Mouse (Mus musculus) hindbrain, embryonic 15.5 days (tissue): ENCODE measurements around the gene 2900011O08Rik. TPM values are rescaled to one million over a fixed set of nuclear protein-coding genes. Genes with fewer than 3 reads are reported as not detected.

ENCODE experiments used
- ATAC-seq: fragments of 200-750 bp; cut with Nextera tagmentation; 2 replicates; pipeline ENCODE4 v1.8.0; 2017; ENCODE audit warnings: low read depth, moderate number of reproducible peaks, moderate TSS enrichment; ENCODE audit not compliant: low FRiP score
- H3K27ac ChIP-seq: fragments of 300-500 bp; sonication (generic); replicated peaks from 2 replicates; pipeline ENCODE4 v1.5.1; 2015; ENCODE audit warnings: mild to moderate bottlenecking, inconsistent platforms
- H3K27me3 ChIP-seq: fragments of 300-500 bp; sonication (generic); 2 replicates; pipeline ENCODE4 v1.6.1; 2015; ENCODE audit warnings: control low read depth, inconsistent platforms
- H3K36me3 ChIP-seq: fragments of 300-500 bp; sonication (generic); 2 replicates; pipeline ENCODE4 v1.6.1; 2015; ENCODE audit warnings: control low read depth, inconsistent platforms
- H3K4me1 ChIP-seq: fragments of 300-500 bp; sonication (generic); replicated peaks from 2 replicates; pipeline ENCODE4 v1.6.1; 2015; ENCODE audit warnings: control low read depth, inconsistent platforms
- H3K4me2 ChIP-seq: fragments of 300-500 bp; sonication (generic); 2 replicates; pipeline ENCODE4 v1.6.1; 2015; ENCODE audit warnings: moderate library complexity, mild to moderate bottlenecking, inconsistent platforms
- H3K4me3 ChIP-seq: fragments of 300-500 bp; sonication (generic); 2 replicates; pipeline ENCODE4 v1.5.1; 2015; ENCODE audit warnings: mild to moderate bottlenecking, inconsistent platforms
- H3K9ac ChIP-seq: fragments of 300-500 bp; sonication (generic); 2 replicates; pipeline ENCODE4 v1.6.1; 2015; ENCODE audit warnings: inconsistent platforms
- H3K9me3 ChIP-seq: fragments of 300-500 bp; sonication (generic); 2 replicates; pipeline ENCODE4 v1.6.1; 2016; ENCODE audit warnings: control low read depth, inconsistent platforms
- WGBS: fragments of 180-500 bp; shearing (Covaris S2); methylation state at CpG from one replicate; pipeline ENCODE4 v1.1.7; 2015; 5-methylcytosine and 5-hydroxymethylcytosine counted together
- polyA plus RNA-seq: library from polyadenylated mRNA; unstranded; fragments of >200 nt; fragmentation: Nextera tagmentation; extraction: Ambion mirVana; gene quantifications from 2 replicates; pipeline ENCODE4 v1.2.1, GENCODE M21; 2015

2900011O08Rik gene
- polyA plus RNA-seq: 163 and 189 TPM in 2 replicates

- peak; percentile 92 for ATAC-seq
- H3K4me2 ChIP-seq: peak within 1 kb of the TSS; percentile 72
- WGBS: under 1% methylated on average over 31 of the region's 31 CpGs
Measured at GRCm38 (mm10) chr16:13986574-13987478, at the start of gene 2900011O08Rik, which contains the start of gene Ifitm7. Gene 2900011O08Rik (plus strand): TSS chr16:13986604. Gene Ifitm7 (minus strand): TSS chr16:13986888.

GRCm38 (mm10) chr16:13940139-13940846, 46.1 kb upstream of the 2900011O08Rik start:
- Histone ChIP-seq H3K9ac (peak overlapping the region; percentile 62), H3K27me3 (no peaks in the 10 kb centered on the region), H3K4me2 (peak overlapping the region; percentile 85), H3K4me3 (peak overlapping the region; percentile 76), H3K36me3 (no peaks in the 10 kb centered on the region), H3K9me3 (no peaks in the 10 kb centered on the region), H3K27ac (peak overlapping the region; percentile 74), H3K4me1 (peaks cover 18% of the 10 kb centered on the region)
- 2% methylated on average over 28 of the region's 28 CpGs for WGBS
- peak; percentile 99 for ATAC-seq

More at GRCm38 (mm10) chr16:13986574-13987478, at the start of gene 2900011O08Rik, which contains the start of gene Ifitm7:
- Histone ChIP-seq H3K9me3 (no peaks in the 10 kb centered on the region), H3K27me3 (no peaks in the 10 kb centered on the region), H3K27ac (peak within 1 kb of the TSS; percentile 95), H3K36me3 (no peaks in the 10 kb centered on the region), H3K4me3 (peak within 1 kb of the TSS; percentile 78), H3K4me1 (peaks cover 23% of the 10 kb centered on the region), H3K9ac (peak within 1 kb of the TSS; percentile 75)

- Histone ChIP-seq H3K4me3 (peak overlapping the region; percentile 76), H3K27me3 (no peaks in the 10 kb centered on the region), H3K9me3 (no peaks in the 10 kb centered on the region), H3K4me1 (peaks cover 18% of the 10 kb centered on the region), H3K36me3 (no peaks in the 10 kb centered on the region), H3K4me2 (peak overlapping the region; percentile 85), H3K27ac (peak overlapping the region; percentile 74), H3K9ac (peak overlapping the region; percentile 62)
- 3% methylated on average over 34 of the region's 34 CpGs for WGBS
- peak; percentile 92 for ATAC-seq
Measured at GRCm38 (mm10) chr16:13940847-13941395, 45.5 kb upstream of the 2900011O08Rik start.

GRCm38 (mm10) chr16:13944178-13944577, 42.2 kb upstream of the 2900011O08Rik start:
- Histone ChIP-seq H3K36me3 (0 out of 2 replicates have a peak, but pooled peaks cover 4% of the 10 kb centered on the region), H3K9ac (no peak overlapping the region), H3K4me3 (no peak overlapping the region), H3K9me3 (no peaks in the 10 kb centered on the region), H3K27me3 (no peaks in the 10 kb centered on the region), H3K27ac (no peak overlapping the region), H3K4me2 (no peak overlapping the region), H3K4me1 (peaks cover 18% of the 10 kb centered on the region)
- ATAC-seq: no peak
- WGBS: 67% methylated on average over 4 of the region's 4 CpGs

- no peak for ATAC-seq
- H3K4me3 ChIP-seq: no peak overlapping the region
- peaks cover 18% of the 10 kb centered on the region for H3K4me1 ChIP-seq
- 0 out of 2 replicates have a peak, but pooled peaks cover 4% of the 10 kb centered on the region for H3K36me3 ChIP-seq
- no peak overlapping the region for H3K9ac ChIP-seq
- 83% methylated on average over 5 of the region's 5 CpGs for WGBS
- H3K4me2 ChIP-seq: no peak overlapping the region
- H3K27ac ChIP-seq: no peak overlapping the region
- H3K9me3 ChIP-seq: no peaks in the 10 kb centered on the region
- no peaks in the 10 kb centered on the region for H3K27me3 ChIP-seq
Measured at GRCm38 (mm10) chr16:13944752-13945151, 41.7 kb upstream of the 2900011O08Rik start.

GRCm38 (mm10) chr16:13945153-13945552, 41.3 kb upstream of the 2900011O08Rik start:
- Histone ChIP-seq H3K4me1 (peaks cover 16% of the 10 kb centered on the region), H3K27ac (no peak overlapping the region), H3K36me3 (0 out of 2 replicates have a peak, but pooled peaks cover 4% of the 10 kb centered on the region), H3K4me3 (no peak overlapping the region), H3K4me2 (no peak overlapping the region), H3K9ac (no peak overlapping the region), H3K9me3 (no peaks in the 10 kb centered on the region), H3K27me3 (no peaks in the 10 kb centered on the region)
- 77% methylated on average over 4 of the region's 4 CpGs for WGBS
- ATAC-seq: no peak

- H3K36me3 ChIP-seq: 0 out of 2 replicates have a peak, but pooled peaks cover 4% of the 10 kb centered on the region
- no peak for ATAC-seq
- H3K4me3 ChIP-seq: no peak overlapping the region
- 97% methylated on average over 1 of the region's 1 CpGs for WGBS
- H3K27me3 ChIP-seq: no peaks in the 10 kb centered on the region
- H3K27ac ChIP-seq: no peak overlapping the region
- H3K9me3 ChIP-seq: no peaks in the 10 kb centered on the region
- H3K9ac ChIP-seq: no peak overlapping the region
- H3K4me2 ChIP-seq: no peak overlapping the region
- H3K4me1 ChIP-seq: peaks cover 8% of the 10 kb centered on the region
Measured at GRCm38 (mm10) chr16:13946306-13946705, 40.1 kb upstream of the 2900011O08Rik start.

- 0 out of 2 replicates have a peak, but pooled peaks cover 4% of the 10 kb centered on the region for H3K36me3 ChIP-seq
- no peak overlapping the region for H3K4me2 ChIP-seq
- no peak overlapping the region for H3K27ac ChIP-seq
- H3K9me3 ChIP-seq: no peaks in the 10 kb centered on the region
- H3K27me3 ChIP-seq: no peaks in the 10 kb centered on the region
- H3K4me1 ChIP-seq: no peaks in the 10 kb centered on the region
- WGBS: 71% methylated on average over 3 of the region's 3 CpGs
- no peak for ATAC-seq
- no peak overlapping the region for H3K4me3 ChIP-seq
- H3K9ac ChIP-seq: no peak overlapping the region
Measured at GRCm38 (mm10) chr16:13951245-13951644, 35.2 kb upstream of the 2900011O08Rik start.

- ATAC-seq: no peak
- Histone ChIP-seq H3K36me3 (no peaks in the 10 kb centered on the region), H3K27ac (no peak overlapping the region), H3K4me2 (no peak overlapping the region), H3K9ac (no peak overlapping the region), H3K4me1 (no peaks in the 10 kb centered on the region), H3K9me3 (no peaks in the 10 kb centered on the region), H3K27me3 (no peaks in the 10 kb centered on the region), H3K4me3 (no peak overlapping the region)
- 27% methylated on average over 1 of the region's 1 CpGs for WGBS
Measured at GRCm38 (mm10) chr16:13962053-13962452, 24.4 kb upstream of the 2900011O08Rik start.

- Histone ChIP-seq H3K4me3 (no peak overlapping the region), H3K9me3 (no peaks in the 10 kb centered on the region), H3K4me1 (no peaks in the 10 kb centered on the region), H3K27me3 (no peaks in the 10 kb centered on the region), H3K27ac (no peak overlapping the region), H3K9ac (no peak overlapping the region), H3K36me3 (no peaks in the 10 kb centered on the region), H3K4me2 (no peak overlapping the region)
- ATAC-seq: no peak
- WGBS: 95% methylated on average over 1 of the region's 1 CpGs
Measured at GRCm38 (mm10) chr16:13969096-13969495, 17.3 kb upstream of the 2900011O08Rik start.

- no peaks in the 10 kb centered on the region for H3K4me1 ChIP-seq
- no peak overlapping the region for H3K4me3 ChIP-seq
- no peaks in the 10 kb centered on the region for H3K27me3 ChIP-seq
- ATAC-seq: no peak
- H3K9ac ChIP-seq: no peak overlapping the region
- H3K36me3 ChIP-seq: no peaks in the 10 kb centered on the region
- H3K27ac ChIP-seq: no peak overlapping the region
- 94% methylated on average over 8 of the region's 8 CpGs for WGBS
- no peak overlapping the region for H3K4me2 ChIP-seq
- no peaks in the 10 kb centered on the region for H3K9me3 ChIP-seq
Measured at GRCm38 (mm10) chr16:13972051-13972450, 14.4 kb upstream of the 2900011O08Rik start.
